Mouse (Mus musculus) left cerebral cortex, adult 9 months (tissue): Measurements from ENCODE around the gene Adamts7.

Experiments
- DNase-seq, 2 experiments: peaks; one replicate each; pipeline ENCODE4 v3.0.0; 2022; ENCODE audit warnings: low spot score in 2 of 2

Gene Adamts7

GRCm38 (mm10) chr9:90162926-90163748 lies at the start of gene Adamts7:
TSS of gene Adamts7 (plus strand) at chr9:90163069.
- DNase-seq: peak in 1 of 2 experiments; percentile 28

GRCm38 (mm10) chr9:90113151-90113550 lies 49.7 kb upstream of the Adamts7 start:
- DNase-seq: no peak

- peak; percentile 78 to 93 for DNase-seq
Measured at GRCm38 (mm10) chr9:90113651-90114566, 49.0 kb upstream of the Adamts7 start.

- peak; percentile 96 to 98 for DNase-seq
Measured at GRCm38 (mm10) chr9:90114567-90115307, 48.1 kb upstream of the Adamts7 start, which contains the start of gene Morf4l1. TSS of gene Morf4l1 (minus strand) at chr9:90114774.

GRCm38 (mm10) chr9:90115308-90115700 lies 47.6 kb upstream of the Adamts7 start:
- no peak for DNase-seq

GRCm38 (mm10) chr9:90117234-90117633 lies 45.6 kb upstream of the Adamts7 start:
- no peak for DNase-seq

- DNase-seq: no peak
Measured at GRCm38 (mm10) chr9:90122246-90122740, 40.6 kb upstream of the Adamts7 start.

GRCm38 (mm10) chr9:90124156-90124872 lies 38.6 kb upstream of the Adamts7 start:
- DNase-seq: no peak

- DNase-seq: no peak
Measured at GRCm38 (mm10) chr9:90124873-90125245, 38.0 kb upstream of the Adamts7 start.

GRCm38 (mm10) chr9:90125416-90126099 lies 37.3 kb upstream of the Adamts7 start:
- no peak for DNase-seq

GRCm38 (mm10) chr9:90126260-90127010 lies 36.4 kb upstream of the Adamts7 start:
- peak in 1 of 2 experiments; percentile 83 for DNase-seq

- no peak for DNase-seq
Measured at GRCm38 (mm10) chr9:90127146-90127545, 35.7 kb upstream of the Adamts7 start.

GRCm38 (mm10) chr9:90128636-90129201 lies 34.1 kb upstream of the Adamts7 start:
- no peak for DNase-seq

GRCm38 (mm10) chr9:90133562-90134355 lies 29.1 kb upstream of the Adamts7 start:
- no peak for DNase-seq

GRCm38 (mm10) chr9:90135466-90135865 lies 27.4 kb upstream of the Adamts7 start:
- no peak for DNase-seq

- no peak for DNase-seq
Measured at GRCm38 (mm10) chr9:90135963-90136677, 26.7 kb upstream of the Adamts7 start.

GRCm38 (mm10) chr9:90136678-90136965 lies 26.2 kb upstream of the Adamts7 start:
- no peak for DNase-seq

GRCm38 (mm10) chr9:90145788-90146187 lies 17.1 kb upstream of the Adamts7 start:
- no peak for DNase-seq
